Comparison of ENCODE assay signal across 27 mouse cellular contexts in the genomic region with DNA sequence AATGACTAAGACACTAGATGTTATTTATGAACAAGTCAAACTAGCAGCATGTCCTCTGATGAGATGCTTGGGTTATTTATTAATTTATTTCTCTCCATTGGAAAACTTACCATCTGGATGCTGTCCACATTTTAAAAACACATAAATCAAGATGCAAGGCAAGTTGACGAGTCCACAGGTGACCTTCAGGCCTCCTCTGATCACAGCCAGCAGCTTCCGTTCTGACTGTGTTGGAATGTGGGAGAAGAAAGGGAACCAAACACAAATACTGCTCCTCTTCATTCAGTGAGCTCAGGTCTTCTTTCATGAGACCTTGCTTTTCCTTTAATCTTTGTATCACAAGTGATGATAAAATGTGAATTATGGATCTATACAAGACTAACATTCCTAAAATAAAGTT.
DNase-seq lines count a peak whose midpoint lies in the region; ATAC-seq lines count a peak whose summit lies in the region.
"Had no signal": no experiment of that assay in that cellular context is flagged by ENCODE, and none has a peak within 500 bp of the region (broad histone marks: within the 10 kb centered on the region; RNA-seq: fewer than 3 reads in every experiment).

No protein-coding gene starts in this region.

- no peaks in the 10 kb centered on the region for H3K4me1 ChIP-seq in kidney, embryonic 16.5 days (ENCODE audit: insufficient read depth, low read length)
- H3K4me1 ChIP-seq: embryonic facial prominence, embryonic 12.5 days; heart, embryonic 12.5 days; heart, embryonic 15.5 days had no signal

- 38% methylated on average over 2 of the region's 2 CpGs for WGBS in kidney, embryonic 16.5 days

- no peak overlapping the region for H3K4me2 ChIP-seq in kidney, embryonic 16.5 days (replicated peaks; ENCODE audit: low read depth, low read length)
- H3K4me2 ChIP-seq: embryonic facial prominence, embryonic 12.5 days; embryonic facial prominence, embryonic 15.5 days; heart, embryonic 12.5 days; heart, embryonic 15.5 days; hindbrain, embryonic 14.5 days had no signal

- no peak overlapping the region for H3K4me3 ChIP-seq in kidney, embryonic 16.5 days (ENCODE audit: low read length)
- H3K4me3 ChIP-seq: embryonic facial prominence, embryonic 12.5 days; embryonic facial prominence, embryonic 15.5 days; gastrocnemius, adult 2 months; heart, embryonic 12.5 days; heart, embryonic 15.5 days had no signal

- no peaks in the 10 kb centered on the region for H3K36me3 ChIP-seq in kidney, embryonic 16.5 days (ENCODE audit: insufficient read depth, low read length)
- H3K36me3 ChIP-seq: embryonic facial prominence, embryonic 12.5 days; embryonic facial prominence, embryonic 15.5 days; heart, embryonic 12.5 days; heart, embryonic 15.5 days had no signal

- H3K9ac ChIP-seq in kidney, embryonic 16.5 days (replicated peaks; ENCODE audit: low read length) = no peak overlapping the region
- H3K9ac ChIP-seq: embryonic facial prominence, embryonic 12.5 days; embryonic facial prominence, embryonic 15.5 days; forebrain, postnatal 0 days; heart, embryonic 12.5 days; heart, embryonic 15.5 days; hindbrain, embryonic 14.5 days had no signal

- DNase-seq in adrenal gland, adult (ENCODE audit: inconsistent age in 2 of 2, low spot score in 1 of 2) = peak; percentile 26 to 68
- DNase-seq in adrenal gland, postnatal 25 days = no peak
- DNase-seq in adrenal gland, postnatal 14 days = peak; percentile 36
- no peak for DNase-seq in adrenal gland, postnatal 10 days
- peak; percentile 41 for DNase-seq in kidney, adult 9 months
- peak; percentile 78 for DNase-seq in R1 (ENCODE audit: low read depth, low spot score)
- no peak for DNase-seq in liver
- DNase-seq: cerebellum, adult 11 months; cerebellum, adult 2 months; cerebellum, adult 9-11 months; cerebellum, postnatal 25 days; forebrain, postnatal 0 days; gastrocnemius, adult 2 months; gastrocnemius, postnatal 14 days; heart, adult 18-20 months; heart, postnatal 10 days; heart, postnatal 4 days had no signal

- ATAC-seq in kidney, embryonic 16.5 days (ENCODE audit: low FRiP score, low TSS enrichment) = no peak
- ATAC-seq: forebrain, embryonic 14.5 days; forebrain, postnatal 0 days; hindbrain, postnatal 0 days; inflammation-experienced regulatory T-cells, adult 6 months; intestine, postnatal 0 days had no signal

- H3K9me3 ChIP-seq in kidney, embryonic 16.5 days (ENCODE audit: low read length) = no peaks in the 10 kb centered on the region
- H3K9me3 ChIP-seq: embryonic facial prominence, embryonic 12.5 days; embryonic facial prominence, embryonic 15.5 days; heart, embryonic 12.5 days; heart, embryonic 15.5 days had no signal

- no peak overlapping the region for H3K27ac ChIP-seq in kidney, embryonic 16.5 days (ENCODE audit: low read length)
- H3K27ac ChIP-seq: embryonic facial prominence, embryonic 12.5 days; embryonic facial prominence, embryonic 15.5 days; gastrocnemius, adult 2 months; heart, embryonic 15.5 days; hindbrain, embryonic 14.5 days; hindbrain, postnatal 0 days had no signal

- H3K27me3 ChIP-seq in kidney, embryonic 16.5 days (ENCODE audit: insufficient read depth, low read length) = no peaks in the 10 kb centered on the region
- H3K27me3 ChIP-seq: embryonic facial prominence, embryonic 12.5 days; embryonic facial prominence, embryonic 15.5 days; heart, embryonic 12.5 days; heart, embryonic 15.5 days had no signal

Comparison
In these comparisons a context has a peak if more than half of its experiments do, and no peak if none do; other contexts are left out.
1. DNase-seq: peak in adrenal gland, adult (2 of 2), adrenal gland, postnatal 14 days (single experiment), kidney, adult 9 months (single experiment) and R1 (single experiment); none in adrenal gland, postnatal 25 days (single experiment), adrenal gland, postnatal 10 days (single experiment) and liver (single experiment).